Mouse (Mus musculus): ENCODE data around the gene Zfand6. TPM values are rescaled to one million over a fixed set of nuclear protein-coding genes. Genes with fewer than 3 reads are reported as not detected.

Zfand6 gene
- polyA plus RNA-seq, 1 experiment = 287 TPM

- Histone ChIP-seq H3K4me3 (ENCODE audit: control insufficient read depth, low read depth, low read length) (no peak overlapping the region), H3K27me3 (ENCODE audit: control insufficient read depth, insufficient read depth, low read length) (no peaks in the 10 kb centered on the region), H3K27ac (ENCODE audit: control insufficient read depth, insufficient read depth, low read depth, low read length) (no peak overlapping the region), H3K4me1 (ENCODE audit: control insufficient read depth, insufficient read depth, low read length) (no peaks in the 10 kb centered on the region), H3K36me3 (ENCODE audit: control insufficient read depth, insufficient read depth, low read length) (no peaks in the 10 kb centered on the region)
- no peak for TF ChIP-seq CTCF (IDR thresholded peaks at IDR 0.05; ENCODE audit: control insufficient read depth, insufficient read depth, insufficient replicate concordance, low read depth, low read length)
- TF ChIP-seq POLR2A (IDR thresholded peaks at IDR 0.05; ENCODE audit: control insufficient read depth, low read depth, low read length) = no peak
These were observed 38.3 kb downstream of the Zfand6 start for GRCm38 (mm10) chr7:84651303-84651986.

DNA sequence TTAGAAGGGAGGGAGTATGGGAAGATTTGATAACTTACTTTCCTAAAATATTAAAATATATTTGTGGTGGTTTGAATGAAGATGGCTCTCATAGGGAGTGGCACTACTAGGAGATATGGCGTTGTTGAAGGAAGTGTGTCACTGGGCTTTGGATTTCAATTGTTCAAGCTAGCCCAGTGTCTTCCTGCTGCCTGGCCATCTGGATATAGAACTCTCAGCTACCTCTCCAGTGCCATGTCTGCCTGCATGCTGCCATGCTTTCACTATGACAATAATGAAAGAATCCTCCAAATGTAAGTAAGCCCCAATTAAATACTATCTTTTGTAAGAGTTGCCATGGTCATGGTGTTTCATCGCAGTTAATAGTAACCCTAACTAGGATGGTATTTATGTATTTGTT is 40.7 kb downstream of the Zfand6 start:
- TF ChIP-seq CTCF (IDR thresholded peaks at IDR 0.05; ENCODE audit: control insufficient read depth, insufficient read depth, insufficient replicate concordance, low read depth, low read length) (no peak), POLR2A (IDR thresholded peaks at IDR 0.05; ENCODE audit: control insufficient read depth, low read depth, low read length) (no peak)

GRCm38 (mm10) chr7:84646256-84646655 is 43.5 kb downstream of the Zfand6 start:
- no peak overlapping the region for H3K27ac ChIP-seq (ENCODE audit: control insufficient read depth, insufficient read depth, low read depth, low read length)
- TF ChIP-seq POLR2A (IDR thresholded peaks at IDR 0.05; ENCODE audit: control insufficient read depth, low read depth, low read length) (no peak), CTCF (IDR thresholded peaks at IDR 0.05; ENCODE audit: control insufficient read depth, insufficient read depth, insufficient replicate concordance, low read depth, low read length) (no peak)

More for the DNA sequence above, 40.7 kb downstream of the Zfand6 start:
- Histone ChIP-seq H3K4me3 (ENCODE audit: control insufficient read depth, low read depth, low read length) (no peak overlapping the region), H3K27ac (ENCODE audit: control insufficient read depth, insufficient read depth, low read depth, low read length) (no peak overlapping the region), H3K36me3 (ENCODE audit: control insufficient read depth, insufficient read depth, low read length) (no peaks in the 10 kb centered on the region), H3K27me3 (ENCODE audit: control insufficient read depth, insufficient read depth, low read length) (no peaks in the 10 kb centered on the region), H3K4me1 (ENCODE audit: control insufficient read depth, insufficient read depth, low read length) (no peaks in the 10 kb centered on the region)

DNA sequence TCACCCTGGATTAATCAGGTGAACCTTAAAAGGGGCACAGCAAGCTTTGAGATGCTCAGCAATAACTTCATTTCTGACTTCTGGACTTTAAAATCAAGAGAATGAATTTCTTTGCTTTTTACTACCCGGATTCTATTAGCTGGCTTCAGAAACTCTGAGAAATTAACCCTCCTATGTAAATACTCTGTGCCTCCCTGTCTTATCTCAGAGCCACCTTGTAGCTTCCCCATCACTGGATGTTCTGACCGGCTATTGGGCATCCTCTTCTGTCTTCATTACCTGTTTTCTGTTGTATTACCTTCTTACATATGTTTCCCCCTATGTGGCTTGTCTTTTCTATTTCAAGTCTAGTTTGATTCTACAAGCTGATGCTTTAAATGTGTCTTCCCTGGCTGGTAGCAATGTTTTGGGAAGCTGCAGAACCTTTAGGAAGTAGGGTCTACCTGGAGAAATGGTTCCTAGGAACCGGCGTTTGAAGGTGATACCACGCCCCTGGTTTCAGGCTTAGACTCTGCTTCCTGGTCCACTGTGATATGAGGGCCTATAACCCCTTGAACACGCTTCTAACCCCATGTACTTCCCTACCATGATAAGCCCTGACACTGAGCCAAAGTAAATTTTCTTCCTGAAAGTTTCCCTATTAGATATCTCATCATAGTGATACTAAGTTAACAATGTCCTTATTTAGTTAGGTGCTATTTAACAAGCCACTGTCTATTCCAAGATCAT is 46.3 kb downstream of the Zfand6 start:
- Histone ChIP-seq H3K36me3 (ENCODE audit: control insufficient read depth, insufficient read depth, low read length) (no peaks in the 10 kb centered on the region), H3K27me3 (ENCODE audit: control insufficient read depth, insufficient read depth, low read length) (no peaks in the 10 kb centered on the region), H3K4me1 (ENCODE audit: control insufficient read depth, insufficient read depth, low read length) (no peaks in the 10 kb centered on the region), H3K27ac (ENCODE audit: control insufficient read depth, insufficient read depth, low read depth, low read length) (no peak overlapping the region), H3K4me3 (ENCODE audit: control insufficient read depth, low read depth, low read length) (no peak overlapping the region)
- no peak for TF ChIP-seq CTCF (IDR thresholded peaks at IDR 0.05; ENCODE audit: control insufficient read depth, insufficient read depth, insufficient replicate concordance, low read depth, low read length)
- TF ChIP-seq POLR2A (IDR thresholded peaks at IDR 0.05; ENCODE audit: control insufficient read depth, low read depth, low read length) = no peak

More at GRCm38 (mm10) chr7:84646256-84646655, 43.5 kb downstream of the Zfand6 start:
- H3K27me3 ChIP-seq (ENCODE audit: control insufficient read depth, insufficient read depth, low read length) = no peaks in the 10 kb centered on the region
- no peaks in the 10 kb centered on the region for H3K4me1 ChIP-seq (ENCODE audit: control insufficient read depth, insufficient read depth, low read length)
- H3K36me3 ChIP-seq (ENCODE audit: control insufficient read depth, insufficient read depth, low read length) = no peaks in the 10 kb centered on the region
- no peak overlapping the region for H3K4me3 ChIP-seq (ENCODE audit: control insufficient read depth, low read depth, low read length)

- TF ChIP-seq CTCF (IDR thresholded peaks at IDR 0.05; ENCODE audit: control insufficient read depth, insufficient read depth, insufficient replicate concordance, low read depth, low read length) (no peak), POLR2A (IDR thresholded peaks at IDR 0.05; ENCODE audit: control insufficient read depth, low read depth, low read length) (no peak)
- no peak overlapping the region for H3K4me3 ChIP-seq (ENCODE audit: control insufficient read depth, low read depth, low read length)
These were observed 47.4 kb downstream of the Zfand6 start for GRCm38 (mm10) chr7:84642159-84642928.

DNA sequence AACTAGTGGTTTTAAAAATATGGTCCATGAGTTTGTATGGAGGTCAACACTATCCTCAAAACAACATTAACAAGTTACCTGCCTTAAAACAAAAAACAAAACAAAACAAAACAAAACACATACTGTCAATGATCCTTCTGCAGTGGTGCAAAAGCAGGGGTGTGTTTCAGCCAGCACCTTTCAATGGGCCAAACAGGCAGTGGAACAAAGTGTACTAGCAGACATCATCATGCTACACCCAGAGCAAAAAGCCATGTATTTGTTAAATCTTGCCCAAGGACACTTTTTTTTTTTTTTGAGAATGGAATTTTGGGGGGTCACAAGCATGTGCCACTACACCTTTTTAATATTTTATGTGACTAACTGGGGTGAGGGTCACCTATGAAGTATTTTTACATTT is 52.8 kb downstream of the Zfand6 start:
- Histone ChIP-seq H3K4me1 (ENCODE audit: control insufficient read depth, insufficient read depth, low read length) (no peaks in the 10 kb centered on the region), H3K36me3 (ENCODE audit: control insufficient read depth, insufficient read depth, low read length) (no peaks in the 10 kb centered on the region), H3K27ac (ENCODE audit: control insufficient read depth, insufficient read depth, low read depth, low read length) (no peak overlapping the region), H3K4me3 (ENCODE audit: control insufficient read depth, low read depth, low read length) (no peak overlapping the region), H3K27me3 (ENCODE audit: control insufficient read depth, insufficient read depth, low read length) (no peaks in the 10 kb centered on the region)
- TF ChIP-seq POLR2A (IDR thresholded peaks at IDR 0.05; ENCODE audit: control insufficient read depth, low read depth, low read length) (no peak), CTCF (IDR thresholded peaks at IDR 0.05; ENCODE audit: control insufficient read depth, insufficient read depth, insufficient replicate concordance, low read depth, low read length) (no peak)

More at GRCm38 (mm10) chr7:84642159-84642928, 47.4 kb downstream of the Zfand6 start:
- Histone ChIP-seq H3K27me3 (ENCODE audit: control insufficient read depth, insufficient read depth, low read length) (no peaks in the 10 kb centered on the region), H3K27ac (ENCODE audit: control insufficient read depth, insufficient read depth, low read depth, low read length) (no peak overlapping the region), H3K36me3 (ENCODE audit: control insufficient read depth, insufficient read depth, low read length) (no peaks in the 10 kb centered on the region), H3K4me1 (ENCODE audit: control insufficient read depth, insufficient read depth, low read length) (no peaks in the 10 kb centered on the region)

- Histone ChIP-seq H3K36me3 (ENCODE audit: control insufficient read depth, insufficient read depth, low read length) (no peaks in the 10 kb centered on the region), H3K4me1 (ENCODE audit: control insufficient read depth, insufficient read depth, low read length) (no peaks in the 10 kb centered on the region), H3K4me3 (ENCODE audit: control insufficient read depth, low read depth, low read length) (no peak overlapping the region), H3K27ac (ENCODE audit: control insufficient read depth, insufficient read depth, low read depth, low read length) (no peak overlapping the region), H3K27me3 (ENCODE audit: control insufficient read depth, insufficient read depth, low read length) (no peaks in the 10 kb centered on the region)
- TF ChIP-seq CTCF (IDR thresholded peaks at IDR 0.05; ENCODE audit: control insufficient read depth, insufficient read depth, insufficient replicate concordance, low read depth, low read length) (no peak), POLR2A (IDR thresholded peaks at IDR 0.05; ENCODE audit: control insufficient read depth, low read depth, low read length) (no peak)
These were observed 57.9 kb downstream of the Zfand6 start for GRCm38 (mm10) chr7:84631878-84632277.

Measured in testis, adult 2 months (tissue).